Mouse (Mus musculus) CH12.LX (cell line): ENCODE results near the gene Dazap1.

Experiments used
- EP300 ChIP-seq: IDR thresholded peaks from 2 replicates; pipeline ENCODE4 v1.6.1; 2011; ENCODE audit warnings: low read length, improper control_type of control experiment
- SIN3A ChIP-seq: IDR thresholded peaks from 2 replicates; pipeline ENCODE4 v1.6.1; 2012; ENCODE audit warnings: low read length, improper control_type of control experiment, inconsistent platforms

GRCm38 (mm10) chr10:80242607-80243006 is 18.7 kb upstream of the Dazap1 start:
- no peak for TF ChIP-seq SIN3A
- TF ChIP-seq EP300, result no peak
